Mouse (Mus musculus) testis, postnatal 10 days (tissue): ENCODE measurements around the gene Ap1m1.
A peak's percentile ranks its signal among the peaks of the same experiment; 100 is the strongest.

Experiments
- DNase-seq: peaks from one replicate; pipeline ENCODE4 v3.0.0; 2021; ENCODE audit warnings: low spot score

The Ap1m1 gene

DNA sequence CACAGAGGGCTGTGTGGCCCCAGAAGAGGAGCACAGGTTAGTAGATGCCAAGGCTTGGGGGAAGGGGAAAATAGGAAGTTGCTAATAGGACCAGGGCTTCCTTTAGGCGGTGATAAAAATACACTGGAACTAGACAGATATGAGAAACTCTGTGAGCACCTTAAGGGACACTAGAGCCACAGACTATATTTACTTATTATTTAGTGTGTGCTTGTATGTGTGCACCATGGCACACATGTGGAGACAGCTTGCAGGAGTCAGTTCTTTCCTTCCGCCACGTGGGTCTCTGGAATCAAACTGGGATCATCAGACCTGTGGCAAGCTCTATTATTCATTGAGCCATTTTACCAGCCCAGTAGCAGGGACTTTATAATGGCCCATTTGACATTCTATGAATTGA, 55.3 kb downstream of the Ap1m1 start:
- DNase-seq: no peak

DNA sequence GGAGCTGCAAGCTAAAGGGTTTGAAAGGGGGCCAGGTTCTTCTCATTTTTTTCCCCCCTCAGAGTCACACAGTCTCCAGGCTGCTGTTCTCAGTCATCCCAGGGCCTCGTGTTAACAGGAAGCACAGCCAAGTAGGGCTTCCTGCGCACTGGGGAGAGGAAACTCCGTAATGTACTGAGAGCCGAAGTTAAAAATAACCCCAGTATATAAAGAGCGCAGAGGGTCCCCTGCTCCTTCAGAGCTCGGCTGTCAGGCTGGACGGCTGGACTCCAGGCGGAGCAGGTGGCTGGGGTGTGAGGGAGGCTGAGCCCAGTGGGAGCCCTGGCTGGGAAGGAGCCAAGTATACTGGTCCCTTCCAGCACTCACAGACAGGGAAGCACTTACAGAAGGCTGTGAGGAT, 55.9 kb downstream of the Ap1m1 start:
- peak; percentile 74 for DNase-seq

DNA sequence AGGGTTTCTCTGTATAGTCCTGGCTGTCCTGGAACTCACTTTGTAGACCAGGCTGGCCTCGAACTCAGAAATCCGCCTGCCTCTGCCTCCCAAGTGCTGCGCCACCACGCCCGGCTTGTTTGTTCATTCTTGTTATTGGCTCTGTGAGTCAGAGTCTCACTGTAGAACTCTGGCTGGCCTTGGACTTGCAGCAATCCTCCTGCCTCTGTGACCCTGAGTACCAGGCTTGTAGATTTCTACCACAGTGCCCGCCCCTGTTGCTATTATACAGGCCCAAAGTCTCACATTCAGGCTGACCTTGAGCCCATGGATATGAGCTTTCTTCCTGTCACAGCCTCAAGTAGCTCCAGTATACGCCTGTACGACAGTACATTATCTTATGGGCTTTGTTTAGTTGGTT, 56.7 kb downstream of the Ap1m1 start:
- no peak for DNase-seq

DNA sequence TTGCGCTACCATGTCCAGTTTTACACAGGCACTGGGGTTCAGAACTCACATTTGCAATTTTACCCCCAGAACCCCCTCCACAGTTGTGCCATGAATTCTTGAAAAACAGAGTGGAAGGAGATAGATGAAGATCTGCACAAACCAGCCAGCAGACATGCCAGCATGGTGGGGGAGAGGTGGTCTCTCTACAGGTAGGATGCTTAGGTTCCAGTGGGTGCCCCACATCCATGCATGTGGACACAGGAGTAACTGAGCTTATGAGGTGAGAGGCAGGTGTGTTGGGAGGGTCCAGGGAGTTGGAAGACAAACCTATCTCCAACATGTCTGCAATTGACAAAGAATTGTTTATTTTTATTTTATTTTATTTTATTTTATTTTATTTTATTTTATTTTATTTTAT, 59.1 kb downstream of the Ap1m1 start:
- DNase-seq: no peak

DNA sequence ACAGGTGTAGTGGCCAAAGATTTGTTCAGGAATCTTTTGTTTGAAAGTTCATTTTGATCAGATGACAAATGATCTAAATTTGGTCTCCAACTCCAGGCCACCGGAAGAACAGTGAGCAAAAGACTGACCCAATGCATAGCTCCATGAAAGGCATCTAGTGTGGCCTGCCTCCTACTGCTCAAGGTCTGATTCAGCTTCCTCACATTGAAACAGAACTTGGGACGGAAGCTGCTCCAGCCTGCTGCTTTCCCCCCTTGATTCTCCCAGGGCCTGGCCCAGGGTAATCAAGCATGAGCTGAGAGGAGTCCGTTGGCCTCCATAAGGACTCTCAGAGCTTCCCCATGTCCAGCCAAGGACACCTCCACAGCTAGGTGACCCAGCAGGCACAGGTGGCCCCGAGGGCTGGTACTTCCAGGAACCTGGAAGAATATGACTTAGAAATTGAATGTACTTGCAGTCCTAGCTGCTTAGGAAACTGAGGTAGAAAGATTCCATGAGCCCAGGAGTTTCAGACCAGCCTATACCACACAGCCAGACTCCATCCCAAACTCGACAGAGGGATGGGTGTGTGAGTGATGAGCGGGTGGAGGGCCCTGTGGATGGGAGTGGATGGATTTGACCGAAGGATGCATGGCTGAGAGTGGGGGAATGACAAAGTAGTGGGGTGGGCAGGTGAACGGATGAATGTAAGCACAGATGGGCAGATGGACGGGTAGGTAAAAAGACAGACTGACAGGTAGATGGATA, 61.0 kb downstream of the Ap1m1 start:
- DNase-seq: no peak

DNA sequence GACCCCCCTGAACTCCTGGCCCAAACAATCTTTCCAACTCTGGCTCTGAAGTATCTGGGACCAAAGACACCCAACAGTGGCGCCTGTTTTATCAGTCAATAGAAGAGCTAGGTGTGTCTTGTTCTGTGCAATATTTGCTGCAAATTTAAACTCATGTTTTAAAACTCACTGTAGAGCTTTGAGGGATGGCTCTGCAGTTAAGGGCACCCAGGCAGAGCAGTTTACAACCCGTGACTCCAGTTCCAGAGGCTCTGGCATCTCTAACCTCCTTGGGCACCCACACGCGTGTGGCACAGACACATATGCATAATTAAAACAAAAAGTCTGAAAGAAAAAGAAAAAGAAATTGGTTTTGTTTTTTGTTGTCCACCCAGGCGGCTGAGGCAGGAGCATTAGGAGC, 61.7 kb downstream of the Ap1m1 start:
- no peak for DNase-seq

DNA sequence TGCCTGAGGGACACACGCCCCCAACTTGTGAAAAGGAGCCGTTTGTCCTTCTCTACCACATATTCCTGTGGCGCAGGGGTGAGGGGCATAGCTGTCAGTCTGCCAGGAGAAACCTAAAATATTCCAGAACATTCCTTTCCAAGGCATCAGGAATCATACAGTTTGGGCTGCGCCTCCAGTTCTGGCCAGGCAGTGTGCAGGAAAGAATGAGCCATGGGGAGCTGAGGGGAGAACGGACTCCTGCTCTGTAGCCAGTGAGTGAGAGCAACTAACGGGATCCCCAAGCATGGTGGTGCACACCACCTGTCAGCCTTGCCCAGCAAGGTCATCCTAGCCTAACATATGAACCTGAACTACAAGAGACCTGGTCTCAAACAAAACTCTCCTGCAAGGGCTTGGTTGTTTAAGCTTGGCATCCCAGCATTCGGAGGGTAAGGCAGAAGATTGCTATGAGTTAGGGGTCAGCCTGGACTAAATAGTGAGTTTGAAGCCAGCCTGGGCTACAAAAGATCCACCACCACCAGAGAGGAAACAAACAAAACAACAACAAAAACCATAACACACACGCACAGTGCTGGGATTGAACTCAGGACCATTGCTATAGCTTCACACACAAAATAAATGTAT, 63.3 kb downstream of the Ap1m1 start:
- no peak for DNase-seq

DNA sequence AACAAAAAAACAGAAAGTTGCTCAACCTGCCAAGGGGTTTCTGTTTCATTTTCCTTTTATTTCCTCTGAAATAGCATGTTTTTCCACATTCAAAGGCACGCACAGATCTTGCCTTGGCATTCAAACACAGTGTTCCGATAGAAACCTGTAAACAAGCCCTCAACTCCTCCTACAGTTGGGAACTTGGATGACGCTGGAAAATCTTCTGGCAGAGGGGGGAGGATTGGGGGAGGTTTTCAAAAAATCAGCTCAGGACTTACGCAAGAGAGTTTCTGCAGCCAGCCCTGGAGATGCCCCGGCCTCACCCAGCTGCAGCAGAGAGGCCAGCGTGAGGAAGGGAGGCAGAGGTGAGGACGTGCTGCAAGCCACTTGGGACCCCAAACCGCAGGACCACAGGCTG, 63.8 kb downstream of the Ap1m1 start:
- DNase-seq: peak; percentile 58

DNA sequence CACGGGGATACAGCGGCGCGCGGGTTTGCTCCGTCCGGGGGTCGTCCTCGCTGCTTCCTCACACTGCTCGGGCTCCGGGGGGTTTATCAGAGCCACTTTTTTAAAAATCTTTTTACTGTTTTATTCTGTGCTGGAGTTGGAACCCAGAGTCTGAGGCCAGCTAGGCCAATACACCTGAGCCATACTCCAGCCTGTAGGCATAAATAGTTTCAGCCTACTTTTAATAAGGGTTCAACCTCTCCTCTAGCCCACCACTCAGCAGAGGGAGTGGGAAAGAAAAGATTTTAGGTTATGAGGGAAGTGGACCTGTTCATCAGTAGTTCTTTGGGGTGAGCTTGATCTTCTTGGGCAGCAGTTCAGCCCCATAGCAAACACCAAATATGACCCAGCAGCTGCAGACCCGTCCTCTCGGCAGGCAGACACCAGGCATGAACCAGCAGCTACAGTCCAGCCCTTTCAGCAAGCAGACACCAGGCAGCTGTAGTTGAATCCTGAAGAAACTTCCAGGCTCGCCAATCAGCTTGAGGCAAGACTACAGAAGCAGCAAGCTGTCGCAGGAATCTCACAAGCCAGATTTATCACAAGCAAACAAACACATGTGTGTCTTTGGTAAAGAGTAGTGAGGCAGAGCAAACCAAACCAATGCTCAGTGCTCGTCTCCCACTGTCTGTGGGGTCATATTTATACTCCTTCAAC, 65.5 kb downstream of the Ap1m1 start, which contains the start of gene Gm10282:
Gene Gm10282 (minus strand): TSS at position 51 of the 696 bp plus-strand sequence.
- no peak for DNase-seq

DNA sequence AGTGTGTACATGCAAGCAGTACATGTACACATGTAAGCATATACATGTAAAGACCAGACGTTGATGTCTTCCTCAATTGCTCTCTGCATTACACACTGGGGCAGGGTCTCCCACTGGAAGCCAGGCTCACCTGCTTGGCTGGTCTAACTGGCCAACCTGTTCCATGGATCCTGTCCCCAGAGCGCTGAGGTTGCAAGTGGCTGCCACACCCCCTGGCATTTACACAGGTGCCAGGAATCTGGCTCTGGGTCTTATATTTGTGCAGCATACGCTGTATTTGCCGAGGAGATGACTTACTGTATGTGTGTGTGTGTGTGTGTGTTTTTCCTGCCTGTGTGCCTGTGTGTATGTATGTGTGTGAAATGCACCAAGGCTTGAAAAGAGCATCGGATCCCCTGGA, 67.1 kb downstream of the Ap1m1 start:
- no peak for DNase-seq
